Mouse (Mus musculus): ENCODE measurements around the gene Pde3a. TPM values are rescaled to one million over a fixed set of nuclear protein-coding genes. Genes with fewer than 3 reads are reported as not detected.

Gene Pde3a
- polyA plus RNA-seq, 2 experiments from 2014 or later = 0.11 TPM; not detected in 1

DNA sequence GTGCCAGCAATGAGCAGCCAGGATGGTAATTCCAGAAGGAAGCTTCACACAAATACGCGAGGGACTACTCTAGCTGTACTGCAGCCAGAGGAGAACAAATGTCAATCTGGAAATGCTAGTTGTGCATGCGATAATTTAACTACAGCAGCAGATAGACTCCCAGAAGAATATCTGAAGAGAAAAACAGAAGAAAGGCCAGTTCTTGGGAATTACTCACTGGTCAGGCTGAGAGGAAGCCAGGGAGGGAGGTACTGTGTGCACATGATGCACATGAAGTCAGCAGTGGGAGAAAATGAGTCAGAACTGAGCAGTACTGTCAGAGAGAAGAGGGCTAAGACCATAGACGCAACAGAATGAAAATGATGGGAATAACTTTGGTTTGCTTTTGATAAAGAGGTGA is 159.7 kb downstream of the Pde3a start:
- no peak for ATAC-seq

DNA sequence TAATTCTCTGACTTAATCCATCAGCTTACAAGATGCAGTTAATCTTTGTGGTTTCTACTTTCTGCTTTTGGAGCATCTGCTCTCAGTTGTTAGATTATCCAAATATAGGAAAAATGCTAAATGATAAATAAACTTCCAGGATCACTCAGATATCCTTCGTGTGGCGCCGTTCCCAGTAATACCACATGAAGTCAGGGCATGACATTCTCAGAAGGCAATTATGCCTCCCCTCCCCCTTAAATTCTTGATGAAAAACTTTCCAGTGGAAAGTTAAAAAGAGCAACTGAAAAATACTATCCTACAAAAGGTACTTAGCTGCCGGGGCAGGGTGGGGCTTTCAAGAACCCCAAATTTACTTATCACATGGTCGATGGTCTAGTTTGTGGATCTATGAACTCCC is 161.8 kb downstream of the Pde3a start:
- no peak for ATAC-seq

- ATAC-seq = no peak
Observed at GRCm38 (mm10) chr6:141425114-141425513, 176.0 kb downstream of the Pde3a start.

DNA sequence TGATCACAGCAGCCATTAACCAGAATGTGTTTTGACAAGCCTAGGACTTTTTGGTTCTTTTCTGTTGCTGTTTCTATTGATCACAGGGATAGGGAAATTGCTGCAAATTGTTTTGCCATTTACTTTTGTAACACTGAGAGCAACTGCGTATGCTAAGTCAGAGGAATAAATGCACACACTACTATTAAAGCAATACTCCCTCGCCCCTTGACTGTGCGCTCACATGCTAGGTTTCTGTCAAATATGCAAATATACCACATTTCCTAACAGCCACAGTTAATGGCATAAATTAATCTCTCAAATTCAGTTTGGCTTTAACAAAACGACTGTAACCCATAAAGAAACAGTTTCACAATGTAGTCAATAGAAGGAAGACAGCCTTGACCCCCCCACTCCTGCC is 179.5 kb downstream of the Pde3a start:
- no peak for ATAC-seq

DNA sequence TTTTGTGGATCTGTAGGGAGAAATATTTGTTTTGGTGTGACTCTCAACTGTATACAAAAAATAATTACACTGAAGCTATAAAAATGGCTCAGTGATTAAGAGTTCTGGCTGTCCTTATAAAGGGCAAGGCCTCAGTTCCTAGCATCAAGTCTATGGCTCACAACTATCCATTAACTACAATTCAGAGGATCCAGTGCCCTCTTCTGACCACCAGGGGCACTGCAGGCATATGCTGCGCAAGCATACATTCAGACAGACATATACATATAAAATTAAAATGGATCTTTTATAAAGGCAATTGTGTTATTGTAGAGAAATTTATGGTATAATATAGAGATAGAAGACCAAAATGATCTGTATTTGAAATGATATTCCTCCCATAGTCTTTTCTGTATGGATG is 181.1 kb downstream of the Pde3a start:
- ATAC-seq = no peak

DNA sequence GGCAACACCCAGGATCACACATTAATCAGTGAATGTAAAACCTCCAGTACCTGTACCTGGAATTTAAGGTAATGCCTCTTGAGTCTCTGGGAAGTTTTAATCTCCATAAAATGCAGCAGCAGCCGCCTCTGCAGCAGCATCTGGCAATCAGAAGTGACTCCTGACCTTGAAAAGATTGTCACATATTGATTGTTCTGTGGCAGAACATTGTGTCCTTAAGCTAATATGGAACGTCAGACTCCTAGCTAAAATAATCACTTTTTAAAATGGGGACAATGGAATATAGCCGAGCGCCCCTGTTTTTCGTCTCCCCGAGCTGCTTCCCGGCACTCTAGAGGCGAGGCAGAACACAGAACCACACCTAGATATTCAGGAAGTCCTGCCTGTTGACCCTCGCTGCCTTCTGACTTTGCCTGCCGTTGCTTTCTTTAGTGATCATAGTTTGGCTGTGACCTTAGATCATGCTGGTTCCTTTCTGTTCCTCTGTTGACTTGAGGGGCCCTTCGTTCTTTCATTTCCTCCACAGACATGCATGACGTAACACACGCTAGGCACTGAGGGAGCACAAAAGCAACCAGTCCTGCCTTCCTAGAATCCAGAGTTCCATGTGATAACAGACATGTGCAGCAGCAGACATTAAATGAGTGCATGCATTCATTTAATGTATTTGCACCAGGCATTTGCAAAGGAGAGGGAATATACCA is 183.4 kb downstream of the Pde3a start:
- ATAC-seq = no peak

GRCm38 (mm10) chr6:141433917-141434756 is 185.1 kb downstream of the Pde3a start:
- ATAC-seq = no peak

DNA sequence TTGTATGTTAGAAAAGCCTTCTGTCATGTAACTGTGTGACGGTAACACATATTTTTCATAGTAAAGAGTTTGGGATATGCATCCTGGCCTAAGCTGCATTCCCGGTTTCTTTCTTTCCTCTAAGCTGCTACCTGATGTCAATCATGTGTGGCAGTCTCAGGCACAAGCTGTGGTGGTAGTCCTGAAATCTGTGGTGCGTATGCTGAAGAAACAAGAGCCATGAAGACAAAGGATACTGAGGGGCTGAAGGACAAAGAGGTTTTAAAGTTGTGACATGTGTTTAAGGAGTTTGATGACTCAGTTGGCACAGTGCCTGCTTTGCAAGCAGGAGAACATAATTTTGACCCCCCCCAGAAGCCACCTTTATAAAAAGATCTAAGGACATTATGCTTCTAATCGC is 186.1 kb downstream of the Pde3a start:
- no peak for ATAC-seq

GRCm38 (mm10) chr6:141439965-141440364 is 190.9 kb downstream of the Pde3a start:
- ATAC-seq = no peak

GRCm38 (mm10) chr6:141447547-141447946 is 198.5 kb downstream of the Pde3a start:
- ATAC-seq = no peak

DNA sequence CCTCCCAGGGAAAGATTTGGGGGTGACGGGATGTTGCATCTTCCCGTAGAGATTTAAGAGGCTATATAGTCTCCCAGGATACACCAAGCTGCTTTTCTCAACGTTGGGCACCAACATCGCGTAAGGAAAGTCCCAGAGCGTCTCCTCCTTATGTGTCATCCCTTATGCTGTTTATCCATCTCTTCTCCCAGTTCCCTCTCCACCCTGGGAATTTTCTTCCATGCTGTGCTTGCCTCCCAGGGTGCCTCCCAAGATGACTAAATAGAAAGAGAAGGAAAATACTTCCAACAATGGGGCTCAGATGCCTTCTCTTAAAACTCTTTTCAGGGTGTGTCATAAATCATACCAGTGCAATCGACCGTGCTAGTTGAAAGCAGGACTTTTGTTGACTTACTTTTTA is 199.8 kb downstream of the Pde3a start:
- no peak for ATAC-seq

GRCm38 (mm10) chr6:141455335-141455734 is 206.3 kb downstream of the Pde3a start:
- no peak for ATAC-seq

DNA sequence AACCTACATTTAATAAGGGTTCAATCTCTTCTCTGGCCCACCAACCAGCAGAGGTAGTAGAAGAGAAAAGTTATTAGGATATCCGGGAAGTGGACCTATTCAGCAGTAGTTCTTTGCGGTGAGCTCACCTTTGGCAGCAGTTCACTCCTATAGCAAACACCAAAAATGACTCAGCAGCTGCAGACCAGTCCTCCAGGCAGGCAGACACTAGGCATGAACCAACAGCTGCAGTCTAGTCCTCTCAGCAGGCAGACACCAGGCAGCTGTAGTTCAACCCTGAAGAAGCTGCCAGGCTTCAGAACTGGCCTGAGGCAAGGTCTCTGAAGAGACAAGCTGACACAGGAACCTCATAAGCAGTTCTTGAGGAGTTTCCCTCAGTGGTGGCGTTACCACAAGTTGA is 207.5 kb downstream of the Pde3a start:
- no peak for ATAC-seq

- no peak for ATAC-seq
Observed at GRCm38 (mm10) chr6:141470251-141470650, 221.2 kb downstream of the Pde3a start.

DNA sequence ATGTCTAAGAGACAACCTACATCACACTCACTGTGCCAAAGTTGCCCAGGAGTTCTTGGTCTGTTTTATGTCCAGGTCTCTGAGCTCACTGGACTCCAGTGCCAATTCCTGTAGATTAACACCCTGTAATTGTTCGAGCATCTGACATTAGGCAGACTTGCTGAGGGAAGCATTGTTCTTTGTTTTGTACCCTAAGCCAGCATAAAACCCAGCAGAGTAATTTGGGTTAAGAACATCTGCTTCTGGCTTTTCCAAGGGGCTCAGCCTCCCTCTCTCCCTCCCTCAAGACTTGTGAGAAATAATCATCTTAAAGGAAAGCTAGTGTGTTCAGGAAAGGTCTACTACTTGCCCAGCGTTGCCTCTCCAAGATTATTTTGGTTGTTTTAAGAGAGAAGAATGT is 225.2 kb downstream of the Pde3a start:
- ATAC-seq = no peak

DNA sequence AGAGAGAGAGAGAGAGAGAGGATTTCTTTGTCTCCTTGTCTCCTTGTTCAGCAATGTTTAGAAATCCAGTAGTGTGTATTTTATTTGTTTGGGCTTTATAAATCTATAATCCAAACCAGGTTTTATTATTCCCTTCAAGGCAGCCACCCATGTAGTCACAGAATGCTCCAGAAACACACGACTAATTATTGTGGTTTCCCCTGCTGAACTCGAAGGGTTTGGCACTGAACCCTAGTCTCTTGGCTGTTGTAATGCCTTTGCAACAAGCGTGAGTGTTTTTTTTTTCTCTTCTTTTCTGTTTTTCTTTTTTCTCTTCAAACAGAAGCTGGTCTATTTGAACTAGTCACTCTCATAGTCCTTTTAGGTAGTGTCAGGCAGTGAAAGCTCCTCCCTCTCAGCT is 225.6 kb downstream of the Pde3a start:
- no peak for ATAC-seq

- no peak for ATAC-seq
Observed at GRCm38 (mm10) chr6:141485302-141486021, 236.4 kb downstream of the Pde3a start.

- ATAC-seq = no peak
Observed at GRCm38 (mm10) chr6:141487266-141487665, 238.2 kb downstream of the Pde3a start.

- no peak for ATAC-seq
Observed at GRCm38 (mm10) chr6:141488619-141489018, 239.6 kb downstream of the Pde3a start.

GRCm38 (mm10) chr6:141494909-141495308 is 245.8 kb downstream of the Pde3a start:
- no peak for ATAC-seq

GRCm38 (mm10) chr6:141495634-141496418 is 246.8 kb downstream of the Pde3a start:
- ATAC-seq = no peak

DNA sequence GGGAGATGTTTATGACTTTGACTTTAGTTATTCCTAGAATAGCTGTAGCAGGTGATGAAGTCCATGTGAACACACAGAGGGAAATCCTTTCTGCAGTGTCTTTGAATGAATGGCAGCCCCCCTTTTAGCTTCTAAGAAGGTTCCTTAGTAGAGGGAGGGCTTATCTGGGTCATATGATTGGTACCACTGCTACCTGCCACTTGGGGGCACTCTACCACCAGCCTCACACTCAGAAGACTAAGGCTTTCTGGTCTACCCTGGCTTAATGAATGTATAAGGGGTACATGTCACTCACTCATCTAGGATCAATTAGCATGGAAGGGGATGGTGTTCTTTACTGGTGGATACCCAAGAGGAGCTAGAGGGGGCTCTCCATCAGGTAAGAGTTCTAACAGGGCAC is 250.4 kb downstream of the Pde3a start:
- ATAC-seq = no peak

DNA sequence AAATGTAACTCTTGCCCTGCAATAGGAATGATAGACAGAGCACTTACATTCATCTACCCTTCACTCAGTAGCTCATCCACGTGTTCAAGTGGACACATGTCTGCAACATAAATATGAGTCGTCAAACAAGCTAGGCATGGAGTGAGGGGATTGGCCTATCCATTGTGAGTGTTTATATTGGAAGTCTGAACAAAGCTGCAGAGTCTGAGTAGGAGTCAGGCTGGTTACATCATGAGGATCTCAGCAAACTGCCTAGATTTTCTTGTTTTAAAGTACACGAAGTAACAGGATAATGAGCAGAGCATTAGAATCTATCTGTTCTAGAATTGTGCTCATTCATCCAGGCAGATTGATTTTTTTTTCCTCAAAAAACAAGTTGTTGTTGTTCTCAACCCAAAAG is 252.1 kb downstream of the Pde3a start:
- no peak for ATAC-seq

Measured in activated CD4-positive, CD25-positive, alpha-beta regulatory T cell, adult 4 months (primary cell).